Mouse (Mus musculus): Measurements from ENCODE around the gene A030005K14Rik.

GRCm38 (mm10) chr1:83084790-83085189 lies 25.6 kb upstream of the A030005K14Rik start:
- TF ChIP-seq POLR2A (IDR thresholded peaks at IDR 0.05; ENCODE audit: borderline replicate concordance, insufficient read depth, low read length) = no peak
- TF ChIP-seq CTCF (IDR thresholded peaks at IDR 0.05; ENCODE audit: borderline replicate concordance, insufficient read depth, low read depth, low read length) = no peak
